Mouse (Mus musculus) limb, embryonic 14.5 days (tissue): ENCODE measurements around the gene Gm13420. TPM values are rescaled to one million over a fixed set of nuclear protein-coding genes. Genes with fewer than 3 reads are reported as not detected.

Experiments used
- ATAC-seq: fragments of 200-750 bp; cut with Nextera tagmentation; 2 replicates; pipeline ENCODE4 v1.8.0; 2017; ENCODE audit warnings: low read depth, moderate number of reproducible peaks, moderate TSS enrichment; ENCODE audit not compliant: low FRiP score
- DNase-seq: peaks from one replicate; pipeline ENCODE4 v3.0.0-alpha.2; 2015; ENCODE audit warnings: low spot score
- H3K27ac ChIP-seq: fragments of 300-500 bp; sonication (generic); replicated peaks from 2 replicates; pipeline ENCODE4 v1.5.1; 2014; ENCODE audit warnings: low read depth, mild to moderate bottlenecking, low read length, moderate library complexity, mixed read lengths
- H3K27me3 ChIP-seq: fragments of 300-500 bp; sonication (generic); 2 replicates; pipeline ENCODE4 v1.6.1; 2014; ENCODE audit warnings: low read length, mixed read lengths; ENCODE audit not compliant: control insufficient read depth, insufficient read depth
- H3K36me3 ChIP-seq: fragments of 300-500 bp; sonication (generic); 2 replicates; pipeline ENCODE4 v1.6.1; 2014; ENCODE audit warnings: mild to moderate bottlenecking, low read length, moderate library complexity, mixed read lengths; ENCODE audit not compliant: control insufficient read depth, insufficient read depth
- H3K4me1 ChIP-seq: fragments of 300-500 bp; sonication (generic); 2 replicates; pipeline ENCODE4 v1.6.1; 2014; ENCODE audit warnings: antibody characterized with exemption, low read length, mixed read lengths; ENCODE audit not compliant: control insufficient read depth, insufficient read depth
- H3K4me2 ChIP-seq: fragments of 300-500 bp; sonication (generic); replicated peaks from 2 replicates; pipeline ENCODE4 v1.6.1; 2014; ENCODE audit warnings: low read depth, mild to moderate bottlenecking, low read length, moderate library complexity; ENCODE audit not compliant: severe bottlenecking
- H3K4me3 ChIP-seq: fragments of 300-500 bp; sonication (generic); replicated peaks from 2 replicates; pipeline ENCODE4 v1.5.1; 2014; ENCODE audit warnings: low read length
- H3K9ac ChIP-seq: fragments of 300-500 bp; sonication (generic); 2 replicates; pipeline ENCODE4 v1.6.1; 2014; ENCODE audit warnings: mild to moderate bottlenecking, low read depth, low read length, moderate library complexity; ENCODE audit not compliant: severe bottlenecking
- H3K9me3 ChIP-seq: fragments of 300-500 bp; sonication (generic); 2 replicates; pipeline ENCODE4 v1.6.1; 2016; ENCODE audit warnings: low read length; ENCODE audit not compliant: control insufficient read depth
- POLR2A ChIP-seq: fragments of 200-500 bp; IDR thresholded peaks from 2 replicates; pipeline ENCODE4 v1.8.0; 2012; ENCODE audit warnings: inconsistent platforms, mild to moderate bottlenecking, moderate library complexity, borderline replicate concordance; ENCODE audit not compliant: insufficient read depth, insufficient read length; ENCODE audit errors: extremely low read depth
- WGBS: fragments of 180-500 bp; shearing (Covaris S2); extraction: QIAGEN DNeasy Blood & Tissue Kit; methylation state at CpG from one replicate; pipeline ENCODE4 v1.1.7; 2014; 5-methylcytosine and 5-hydroxymethylcytosine counted together
- polyA plus RNA-seq, 2 experiments: library from polyadenylated mRNA; depleted of rRNA in 1 of 2; stranded (reverse) in 1 of 2; unstranded in 1 of 2; fragments of >200 nt; fragmentation: Nextera tagmentation in 1 of 2; extraction: Ambion mirVana in 1 of 2; gene quantifications; 2 replicates each; pipeline versions ENCODE4 v1.2.1 to v1.2.3; 2012 to 2014

The Gm13420 gene
- polyA plus RNA-seq, 2 experiments, result 0.05 to 0.17 TPM

DNA sequence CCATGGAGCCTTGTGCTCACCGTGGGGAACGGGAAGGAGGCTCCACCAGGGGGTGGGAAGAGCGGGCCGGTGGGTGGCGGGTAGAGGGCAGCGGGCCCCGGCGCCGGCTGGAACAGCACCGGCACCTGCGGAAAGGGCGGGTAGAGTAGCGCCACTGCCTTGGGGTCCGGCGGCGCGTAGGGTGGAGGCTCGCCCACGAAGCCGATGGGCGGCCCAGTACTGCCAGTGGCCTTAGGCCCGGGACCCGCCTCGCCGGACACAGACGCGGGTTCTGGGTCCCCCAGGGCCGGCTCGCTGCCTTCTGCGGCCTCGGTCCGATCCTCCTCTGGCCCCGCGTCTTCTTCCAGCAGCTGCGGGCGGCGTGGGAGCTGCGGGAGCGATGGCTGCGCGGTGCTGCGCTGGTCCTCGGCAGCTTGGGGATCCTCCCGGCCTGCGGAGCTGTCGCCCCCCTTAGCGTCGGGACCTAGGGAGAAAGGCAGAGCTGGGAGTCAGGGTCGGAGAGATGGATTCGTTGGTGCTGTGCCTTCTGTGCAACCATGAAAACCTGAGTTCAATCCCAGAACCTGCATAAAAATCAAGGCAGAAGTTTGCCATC is 4.2 kb downstream of the Gm13420 start:
- Histone ChIP-seq H3K27me3 (peaks cover 59% of the 10 kb centered on the region), H3K4me1 (no peaks in the 10 kb centered on the region), H3K9me3 (no peaks in the 10 kb centered on the region), H3K36me3 (no peaks in the 10 kb centered on the region), H3K4me3 (peak overlapping the region; percentile 32), H3K9ac (peak overlapping the region; percentile 52; the same call in 1 of the 2 replicates), H3K4me2 (peak overlapping the region; percentile 47), H3K27ac (no peak overlapping the region)
- ATAC-seq (no peak), DNase-seq (no peak)
- WGBS, result 4% methylated on average over 36 of the region's 50 CpGs
- no peak for TF ChIP-seq POLR2A

DNA sequence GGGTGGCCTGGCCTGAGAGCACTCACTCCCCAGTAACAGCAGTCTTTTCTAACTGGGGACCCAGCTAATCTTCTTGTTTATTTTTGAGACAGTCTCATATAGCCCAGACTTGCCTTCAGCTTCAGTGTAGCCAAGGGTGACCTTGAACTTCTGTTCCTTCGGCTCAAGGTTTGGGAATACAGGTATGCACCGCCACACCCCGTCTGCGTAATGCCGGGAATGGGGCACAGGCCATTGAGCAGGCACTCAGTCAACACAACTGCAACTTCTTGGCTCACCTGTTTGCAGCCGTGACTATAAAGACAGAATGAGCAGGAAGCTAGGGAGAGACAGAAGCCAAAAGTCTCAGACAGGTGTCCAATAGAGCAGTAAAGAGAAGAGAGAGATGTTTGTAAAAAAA is 7.2 kb downstream of the Gm13420 start:
- ATAC-seq, result no peak
- Histone ChIP-seq H3K27ac (no peak overlapping the region), H3K4me1 (no peaks in the 10 kb centered on the region), H3K9ac (no peak overlapping the region), H3K4me3 (no peak overlapping the region), H3K9me3 (no peaks in the 10 kb centered on the region), H3K27me3 (peaks cover 36% of the 10 kb centered on the region), H3K36me3 (peaks cover 13% of the 10 kb centered on the region), H3K4me2 (no peak overlapping the region)
- DNase-seq, result no peak
- 81% methylated on average over 6 of the region's 6 CpGs for WGBS
- no peak for TF ChIP-seq POLR2A

DNA sequence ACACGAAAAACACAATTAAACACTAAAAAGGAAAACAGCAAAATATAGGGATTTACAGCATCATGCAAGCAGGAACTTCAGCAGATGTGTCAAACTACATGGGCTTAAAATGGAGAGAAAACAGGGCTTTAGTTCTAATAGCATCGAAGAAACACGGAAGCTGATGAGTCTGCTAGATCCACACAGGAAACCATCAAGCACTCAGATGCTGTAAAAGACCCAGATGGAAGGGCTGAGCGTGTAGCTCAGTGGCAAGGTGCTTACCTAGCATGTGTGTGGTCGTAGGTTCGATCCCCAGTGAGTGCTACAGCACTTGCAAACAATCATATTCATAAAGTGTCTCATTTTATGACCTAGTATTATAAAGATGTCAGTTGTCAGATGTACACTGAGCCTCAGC is 10.3 kb downstream of the Gm13420 start:
- H3K4me1 ChIP-seq, result no peaks in the 10 kb centered on the region
- peaks cover 42% of the 10 kb centered on the region for H3K36me3 ChIP-seq
- H3K4me2 ChIP-seq, result no peak overlapping the region
- no peak for TF ChIP-seq POLR2A
- WGBS, result 90% methylated on average over 6 of the region's 6 CpGs
- ATAC-seq (no peak), DNase-seq (no peak)
- H3K9ac ChIP-seq, result no peak overlapping the region
- peaks cover 8% of the 10 kb centered on the region; the same call in 1 of the 2 replicates for H3K27me3 ChIP-seq
- H3K4me3 ChIP-seq, result no peak overlapping the region
- H3K9me3 ChIP-seq, result no peaks in the 10 kb centered on the region
- H3K27ac ChIP-seq, result no peak overlapping the region

DNA sequence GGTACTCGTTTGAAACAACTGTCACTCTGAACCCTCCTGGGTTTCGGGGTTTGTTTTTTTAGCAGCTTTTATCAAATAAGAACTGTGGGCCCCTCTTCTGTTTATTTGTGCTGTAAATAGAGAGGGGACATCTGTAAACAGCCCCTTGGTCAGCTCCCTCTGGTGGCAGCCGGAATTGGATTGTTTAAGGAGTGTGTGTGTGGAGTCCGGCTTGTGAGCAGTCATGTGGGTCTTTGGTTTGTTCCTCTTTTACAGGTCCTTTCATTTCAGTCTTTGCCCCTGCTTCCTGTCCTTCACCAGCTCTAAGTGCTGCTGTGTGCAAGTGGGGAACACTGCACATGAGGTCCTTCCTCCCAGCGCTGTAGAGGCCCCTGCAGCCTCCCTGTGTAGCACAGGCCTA is 12.1 kb downstream of the Gm13420 start:
- WGBS, result 61% methylated on average over 5 of the region's 5 CpGs
- H3K9me3 ChIP-seq, result no peaks in the 10 kb centered on the region
- no peak overlapping the region for H3K9ac ChIP-seq
- no peak for TF ChIP-seq POLR2A
- H3K36me3 ChIP-seq, result peaks cover 57% of the 10 kb centered on the region
- no peak overlapping the region for H3K4me3 ChIP-seq
- no peaks in the 10 kb centered on the region for H3K4me1 ChIP-seq
- H3K27me3 ChIP-seq, result no peaks in the 10 kb centered on the region
- DNase-seq (no peak), ATAC-seq (no peak)
- H3K27ac ChIP-seq, result no peak overlapping the region
- no peak overlapping the region for H3K4me2 ChIP-seq

DNA sequence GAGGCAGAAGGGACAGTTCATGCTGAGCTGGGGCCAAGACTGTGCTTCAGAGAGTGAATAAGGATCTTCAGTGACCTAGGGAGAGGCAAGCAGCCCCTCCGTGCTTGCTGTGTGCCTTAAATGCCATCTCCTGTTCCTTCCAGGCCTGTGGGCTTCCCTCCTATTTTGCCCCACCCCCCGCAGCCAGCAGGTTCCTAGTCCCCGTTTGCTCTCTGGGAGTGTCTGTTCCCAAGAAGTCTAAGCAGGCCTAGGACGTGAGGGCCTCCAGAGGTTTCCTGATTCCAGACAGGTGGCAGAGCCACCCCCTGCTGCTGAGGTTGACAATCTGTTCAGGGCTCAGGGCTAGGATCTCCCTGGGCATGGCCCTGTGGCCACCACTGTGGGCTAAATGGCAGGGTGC is 12.7 kb downstream of the Gm13420 start:
- ATAC-seq, result no peak
- Histone ChIP-seq H3K4me3 (no peak overlapping the region), H3K36me3 (peaks cover 62% of the 10 kb centered on the region), H3K4me2 (no peak overlapping the region), H3K9me3 (no peaks in the 10 kb centered on the region), H3K4me1 (no peaks in the 10 kb centered on the region), H3K27me3 (no peaks in the 10 kb centered on the region), H3K27ac (no peak overlapping the region), H3K9ac (no peak overlapping the region)
- DNase-seq, result no peak
- 53% methylated on average over 4 of the region's 4 CpGs for WGBS
- no peak for TF ChIP-seq POLR2A

DNA sequence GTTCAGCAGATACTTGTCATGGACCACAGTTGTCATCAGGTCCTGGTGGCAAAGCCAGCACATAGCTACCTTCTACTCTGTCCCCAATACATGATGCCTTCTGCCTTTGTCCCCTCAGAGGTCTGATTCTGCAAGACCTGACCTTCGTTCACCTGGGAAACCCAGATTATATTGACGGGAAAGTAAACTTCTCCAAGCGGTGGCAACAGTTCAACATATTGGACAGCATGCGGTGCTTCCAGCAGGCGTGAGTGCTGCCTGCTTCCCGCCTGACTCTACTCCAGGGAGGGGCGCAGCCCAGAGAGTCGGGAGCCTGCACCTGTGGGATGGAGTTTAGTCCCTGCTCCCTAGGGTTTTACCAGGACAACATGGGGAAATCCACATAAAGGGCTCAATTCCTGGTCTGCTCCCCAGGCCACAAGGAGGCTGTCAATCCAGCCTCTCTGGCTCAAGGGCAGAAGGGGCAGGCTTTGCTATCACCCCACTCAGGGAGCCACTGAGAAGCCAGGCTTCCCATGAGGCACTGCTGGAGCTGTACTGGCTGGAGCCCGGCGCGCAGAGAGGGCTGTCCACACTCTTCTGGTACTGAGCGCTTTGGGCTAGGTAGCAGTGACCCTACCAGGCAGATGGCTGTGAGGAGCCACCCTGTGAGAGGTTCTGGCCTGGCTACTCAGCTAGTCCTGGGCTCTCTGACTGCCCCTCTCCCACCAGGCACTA is 14.1 kb downstream of the Gm13420 start:
- no peak for DNase-seq
- Histone ChIP-seq H3K36me3 (peaks cover 77% of the 10 kb centered on the region), H3K9me3 (no peaks in the 10 kb centered on the region), H3K4me3 (no peak overlapping the region), H3K27ac (no peak overlapping the region), H3K27me3 (no peaks in the 10 kb centered on the region), H3K9ac (no peak overlapping the region), H3K4me1 (no peaks in the 10 kb centered on the region), H3K4me2 (no peak overlapping the region)
- 85% methylated on average over 12 of the region's 12 CpGs for WGBS
- no peak for ATAC-seq
- no peak for TF ChIP-seq POLR2A
